ENCODE assay signal across 9 mouse cellular contexts in the genomic region with DNA sequence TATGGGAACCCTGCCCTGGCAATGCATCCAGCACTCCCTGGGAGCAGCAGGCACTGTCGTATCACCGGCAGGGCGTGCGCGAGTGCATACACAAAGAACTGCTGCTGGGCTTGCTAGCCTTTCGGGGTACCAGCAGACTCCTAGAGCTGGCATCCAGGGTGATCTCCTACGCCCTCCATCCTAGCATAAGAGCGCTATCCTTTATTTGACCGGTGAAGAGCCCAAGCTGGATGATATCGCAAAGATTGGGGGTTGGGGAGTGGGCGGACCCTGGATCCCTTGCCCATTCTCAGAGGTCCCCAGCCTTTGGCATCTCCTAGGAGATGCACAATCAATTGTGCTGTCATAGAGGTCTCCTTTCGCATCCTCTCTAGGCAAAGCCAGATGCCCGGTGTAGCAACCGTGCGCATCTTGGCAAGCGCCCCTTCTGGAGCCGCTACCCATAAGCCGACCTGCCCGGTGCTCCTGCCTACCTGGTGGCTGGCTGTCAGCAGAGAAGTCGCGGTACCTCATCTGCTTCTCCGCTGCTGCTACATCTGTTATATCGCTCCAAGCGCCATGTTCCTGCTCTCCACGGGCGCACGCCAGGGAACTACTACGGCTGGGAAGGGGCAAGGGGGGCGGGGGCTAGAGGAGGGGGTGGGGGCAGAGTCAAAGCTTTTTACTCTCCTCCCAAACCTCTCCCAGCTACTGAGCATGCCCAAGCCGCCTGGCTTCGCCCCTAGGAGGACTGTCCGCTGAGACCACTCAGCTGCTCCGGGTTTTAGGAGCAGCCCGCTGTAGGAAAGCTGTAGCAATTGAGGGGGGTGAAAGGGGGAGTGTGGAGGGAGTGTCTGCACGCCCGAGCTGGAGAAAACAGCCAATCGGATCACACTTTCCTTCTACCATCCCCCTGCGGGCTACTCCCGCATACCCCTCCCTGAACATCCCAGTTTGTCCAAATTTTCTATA. TPM values are rescaled to one million over a fixed set of nuclear protein-coding genes. Genes with fewer than 3 reads are reported as not detected.
DNase-seq lines count a peak whose midpoint lies in the region; ATAC-seq and TF ChIP-seq lines count a peak whose summit lies in the region.
"Had no signal": no experiment of that assay in that cellular context is flagged by ENCODE, and none has a peak within 500 bp of the region (broad histone marks: within the 10 kb centered on the region; RNA-seq: fewer than 3 reads in every experiment).

Gene Pak7 (minus strand): TSS at position 787 of the 951 bp plus-strand sequence.

- H3K36me3 ChIP-seq in forebrain, embryonic 11.5 days (ENCODE audit: control insufficient read depth, insufficient read depth, low read length), result no peaks in the 10 kb centered on the region
- no peaks in the 10 kb centered on the region for H3K36me3 ChIP-seq in hindbrain, embryonic 16.5 days (ENCODE audit: control insufficient read depth, insufficient read depth, low read length)
- no peaks in the 10 kb centered on the region for H3K36me3 ChIP-seq in limb, embryonic 10.5 days
- no peaks in the 10 kb centered on the region for H3K36me3 ChIP-seq in neural tube, embryonic 15.5 days

- peak; percentile 62; the same call in 1 of the 2 replicates for TF ChIP-seq POLR2A in brain, embryonic 14.5 days (IDR thresholded peaks at IDR 0.05; ENCODE audit: borderline replicate concordance, extremely low read depth, insufficient read depth, insufficient read length, poor library complexity, severe bottlenecking)

- H3K4me3 ChIP-seq in forebrain, embryonic 11.5 days (ENCODE audit: low read depth, low read length), result peak within 1 kb of the TSS; percentile 56
- H3K4me3 ChIP-seq in hindbrain, embryonic 16.5 days (ENCODE audit: low read length), result peak within 1 kb of the TSS; percentile 71
- peak within 1 kb of the TSS; percentile 67 for H3K4me3 ChIP-seq in limb, embryonic 10.5 days
- H3K4me3 ChIP-seq in neural tube, embryonic 15.5 days (replicated peaks), result peak within 1 kb of the TSS; percentile 63

- ATAC-seq in forebrain, embryonic 11.5 days (replicated peaks; ENCODE audit: low FRiP score), result peak; percentile 99
- ATAC-seq in hindbrain, embryonic 16.5 days, result peak; percentile 98
- ATAC-seq in neural tube, embryonic 15.5 days (ENCODE audit: low FRiP score), result peak; percentile 96
- no peak for ATAC-seq in megakaryocyte progenitor cell, adult 5-6 weeks (replicated peaks; ENCODE audit: poor library complexity)
- ATAC-seq in activated CD4-positive, CD25-positive, alpha-beta regulatory T cell, adult 4 months, result no peak

- peak; percentile 30; the same call in 1 of the 2 replicates for TF ChIP-seq CTCF in brain, embryonic 14.5 days (IDR thresholded peaks at IDR 0.05; ENCODE audit: borderline replicate concordance, extremely low read depth, insufficient read depth, insufficient read length)

- peak within 1 kb of the TSS; percentile 64 for H3K9ac ChIP-seq in forebrain, embryonic 11.5 days (ENCODE audit: low read length)
- H3K9ac ChIP-seq in hindbrain, embryonic 16.5 days (ENCODE audit: low read depth, low read length), result peak within 1 kb of the TSS; percentile 68
- H3K9ac ChIP-seq in neural tube, embryonic 15.5 days (replicated peaks), result peak within 1 kb of the TSS; percentile 85

- under 1% methylated on average over 39 of the region's 39 CpGs for WGBS in forebrain, embryonic 11.5 days
- under 1% methylated on average over 39 of the region's 39 CpGs for WGBS in hindbrain, embryonic 16.5 days
- under 1% methylated on average over 39 of the region's 39 CpGs for WGBS in limb, embryonic 10.5 days
- under 1% methylated on average over 39 of the region's 39 CpGs for WGBS in neural tube, embryonic 15.5 days

- H3K27ac ChIP-seq in forebrain, embryonic 11.5 days (ENCODE audit: low read depth, low read length), result peak within 1 kb of the TSS; percentile 48
- H3K27ac ChIP-seq in hindbrain, embryonic 16.5 days (ENCODE audit: low read depth, low read length), result peak within 1 kb of the TSS; percentile 90
- H3K27ac ChIP-seq in limb, embryonic 10.5 days, result peak within 1 kb of the TSS; percentile 74
- peak within 1 kb of the TSS; percentile 95 for H3K27ac ChIP-seq in neural tube, embryonic 15.5 days (replicated peaks)

- no peaks in the 10 kb centered on the region for H3K9me3 ChIP-seq in forebrain, embryonic 11.5 days (ENCODE audit: control insufficient read depth, low read length)
- H3K9me3 ChIP-seq in hindbrain, embryonic 16.5 days (ENCODE audit: control insufficient read depth, low read length), result no peaks in the 10 kb centered on the region
- no peaks in the 10 kb centered on the region for H3K9me3 ChIP-seq in limb, embryonic 10.5 days (replicated peaks)
- no peaks in the 10 kb centered on the region for H3K9me3 ChIP-seq in neural tube, embryonic 15.5 days (replicated peaks)

- no peaks in the 10 kb centered on the region for H3K4me1 ChIP-seq in forebrain, embryonic 11.5 days (replicated peaks; ENCODE audit: control insufficient read depth, insufficient read depth, low read length)
- H3K4me1 ChIP-seq in hindbrain, embryonic 16.5 days (ENCODE audit: control insufficient read depth, insufficient read depth, low read depth, low read length), result no peaks in the 10 kb centered on the region; the same call in none of the 2 replicates
- H3K4me1 ChIP-seq in limb, embryonic 10.5 days, result peaks cover 14% of the 10 kb centered on the region
- 0 out of 2 replicates have a peak, but pooled peaks cover 6% of the 10 kb centered on the region for H3K4me1 ChIP-seq in neural tube, embryonic 15.5 days

- H3K4me2 ChIP-seq in forebrain, embryonic 11.5 days (ENCODE audit: low read depth, low read length, severe bottlenecking), result peak within 1 kb of the TSS; percentile 74
- H3K4me2 ChIP-seq in hindbrain, embryonic 16.5 days (ENCODE audit: low read length), result peak within 1 kb of the TSS; percentile 65
- H3K4me2 ChIP-seq in neural tube, embryonic 15.5 days, result peak within 1 kb of the TSS; percentile 59

- DNase-seq in R1 (ENCODE audit: low read depth, low spot score), result peak; percentile 65
- peak; percentile 97 for DNase-seq in brain, embryonic 14.5 days (ENCODE audit: low read depth)
- DNase-seq in forebrain, embryonic 11.5 days (ENCODE audit: low spot score), result peak; percentile 89
- DNase-seq in limb, embryonic 10.5 days (ENCODE audit: low spot score), result peak; percentile 80

- no peaks in the 10 kb centered on the region for H3K27me3 ChIP-seq in forebrain, embryonic 11.5 days (ENCODE audit: control insufficient read depth, insufficient read depth, low read length)
- no peaks in the 10 kb centered on the region for H3K27me3 ChIP-seq in hindbrain, embryonic 16.5 days (replicated peaks; ENCODE audit: control insufficient read depth, insufficient read depth, low read length)
- H3K27me3 ChIP-seq in limb, embryonic 10.5 days (ENCODE audit: low read depth, poor library complexity, severe bottlenecking), result peaks cover 21% of the 10 kb centered on the region
- no peaks in the 10 kb centered on the region for H3K27me3 ChIP-seq in neural tube, embryonic 15.5 days (replicated peaks)

RNA-seq across cellular contexts. Expression of gene Pak7, which starts in this region (rescaled TPM):
- polyA plus RNA-seq in brain, embryonic 14.5 days (2012; rRNA removed), result 17.5 and 27.3 TPM in 2 replicates
- polyA plus RNA-seq in forebrain, embryonic 11.5 days (2014; fragmentation: Nextera tagmentation; extraction: Ambion mirVana), result 10.5 and 11.0 TPM in 2 replicates
- polyA plus RNA-seq in hindbrain, embryonic 16.5 days (2015; fragmentation: Nextera tagmentation; extraction: Ambion mirVana), result 25.1 and 28.2 TPM in 2 replicates
- 0.67 and 1.3 TPM in 2 replicates for polyA plus RNA-seq in limb, embryonic 10.5 days (2016; fragmentation: Nextera tagmentation; extraction: Ambion mirVana)
- 19.2 and 24.8 TPM in 2 replicates for polyA plus RNA-seq in neural tube, embryonic 15.5 days (2015; fragmentation: Nextera tagmentation; extraction: Ambion mirVana)
- not detected in 2 replicates for total RNA-seq in megakaryocyte progenitor cell, adult 5-6 weeks (2015)
- 0.07 TPM in 1 of 2 replicates, not detected in the other for total RNA-seq in megakaryocyte progenitor cell, adult 5-6 weeks (2017)
- not detected for polyA plus RNA-seq in activated CD4-positive, CD25-positive, alpha-beta regulatory T cell, adult 4 months (2017; shearing (Covaris generic))
- total RNA-seq: common myeloid progenitor, adult 5-6 weeks had no signal

Comparison
In these comparisons a context has a peak if more than half of its experiments do, and no peak if none do; other contexts are left out.
1. ATAC-seq: peak in forebrain, embryonic 11.5 days (single experiment), hindbrain, embryonic 16.5 days (single experiment) and neural tube, embryonic 15.5 days (single experiment); none in megakaryocyte progenitor cell, adult 5-6 weeks (single experiment) and activated CD4-positive, CD25-positive, alpha-beta regulatory T cell, adult 4 months (single experiment).
2. Peak in every context shown above with its lines, with median percentiles within 50 percentile points of each other: DNase-seq, H3K27ac ChIP-seq, H3K4me2 ChIP-seq, H3K4me3 ChIP-seq and H3K9ac ChIP-seq.